Mouse (Mus musculus): ENCODE results near the gene Tor2a.

The Tor2a gene

GRCm38 (mm10) chr2:32728463-32728862, 28.6 kb upstream of the Tor2a start:
- DNase-seq (ENCODE audit: inconsistent age in 2 of 2, low spot score in 1 of 2): peak; percentile 74 to 82

GRCm38 (mm10) chr2:32729547-32729946, 27.5 kb upstream of the Tor2a start:
- no peak for DNase-seq (ENCODE audit: inconsistent age in 2 of 2, low spot score in 1 of 2)

- DNase-seq (ENCODE audit: inconsistent age in 2 of 2, low spot score in 1 of 2): no peak
Observed at GRCm38 (mm10) chr2:32730854-32731253, 26.2 kb upstream of the Tor2a start.

- DNase-seq (ENCODE audit: inconsistent age in 2 of 2, low spot score in 1 of 2): no peak
Observed at GRCm38 (mm10) chr2:32731911-32732310, 25.1 kb upstream of the Tor2a start.

DNA sequence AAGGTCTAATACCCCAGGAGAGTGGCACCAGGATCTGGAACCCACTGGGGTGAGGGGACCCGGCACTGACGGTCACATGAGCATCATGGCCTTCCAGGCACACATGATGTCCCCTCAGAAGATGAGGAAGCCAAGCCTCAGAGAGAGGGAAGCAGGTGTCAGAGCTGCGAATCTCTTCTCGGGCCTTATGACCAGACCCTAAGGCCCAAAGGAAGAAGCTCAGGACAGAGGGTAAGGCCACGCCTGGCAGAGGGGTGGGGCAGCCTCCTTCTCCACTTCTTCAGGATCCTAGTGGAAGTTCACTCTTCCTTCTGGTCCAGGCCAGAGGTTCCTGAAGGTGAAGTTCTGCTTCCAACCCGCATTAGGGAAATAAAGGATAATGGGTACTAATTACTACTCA, 24.3 kb upstream of the Tor2a start:
- DNase-seq (ENCODE audit: inconsistent age in 2 of 2, low spot score in 1 of 2): no peak

DNA sequence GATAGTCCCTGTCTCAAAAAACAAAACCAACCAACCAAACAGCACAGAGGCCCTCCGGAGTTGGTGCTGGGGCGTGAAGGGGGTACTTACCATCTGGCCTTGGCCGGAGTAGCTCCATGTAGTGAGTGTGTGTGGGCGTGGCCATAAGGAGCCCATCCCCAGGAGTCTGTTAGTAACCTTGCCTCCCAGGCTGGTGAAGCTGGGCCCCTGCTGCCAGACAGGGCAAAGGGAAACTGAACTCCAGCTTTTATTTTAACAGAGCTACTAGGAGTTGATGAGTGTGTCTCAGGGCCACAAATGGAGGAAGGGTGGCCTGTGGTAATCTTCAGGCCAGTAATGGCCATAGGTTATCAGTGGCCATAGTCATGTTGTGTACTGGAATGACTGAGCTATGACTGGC, 22.6 kb upstream of the Tor2a start:
- peak in 1 of 2 experiments; percentile 48 for DNase-seq (ENCODE audit: inconsistent age in 2 of 2, low spot score in 1 of 2)

GRCm38 (mm10) chr2:32734933-32735332, 22.1 kb upstream of the Tor2a start:
- peak; percentile 71 to 76 for DNase-seq (ENCODE audit: inconsistent age in 2 of 2, low spot score in 1 of 2)

GRCm38 (mm10) chr2:32736306-32736829, 20.7 kb upstream of the Tor2a start:
- DNase-seq (ENCODE audit: inconsistent age in 2 of 2, low spot score in 1 of 2): no peak

DNA sequence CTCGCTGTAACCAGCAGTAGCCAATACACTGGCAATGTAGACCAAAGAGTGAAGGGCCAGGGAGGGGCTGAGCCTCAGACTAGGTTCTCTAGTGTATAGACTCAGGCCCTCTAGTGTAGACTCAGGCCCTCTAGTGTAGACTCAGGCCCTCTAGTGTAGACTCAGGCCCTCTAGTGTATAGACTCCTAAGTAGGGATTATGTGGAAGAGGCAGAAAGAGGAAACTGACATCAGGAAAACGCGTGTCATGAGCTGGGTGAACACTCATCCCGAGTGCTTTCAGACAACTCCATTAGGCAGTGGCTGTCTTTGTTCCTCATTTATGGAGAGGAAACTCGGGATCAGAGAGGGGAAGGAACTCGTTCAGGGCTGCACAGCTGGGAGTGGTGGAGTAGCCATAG, 20.0 kb upstream of the Tor2a start:
- no peak for DNase-seq (ENCODE audit: inconsistent age in 2 of 2, low spot score in 1 of 2)

- peak; percentile 53 to 67 for DNase-seq (ENCODE audit: inconsistent age in 2 of 2, low spot score in 1 of 2)
Observed at GRCm38 (mm10) chr2:32739311-32739710, 17.7 kb upstream of the Tor2a start.

GRCm38 (mm10) chr2:32740916-32741272, 16.1 kb upstream of the Tor2a start, which contains the start of gene 6330409D20Rik:
TSS of gene 6330409D20Rik (minus strand) at chr2:32741016.
- DNase-seq (ENCODE audit: inconsistent age in 2 of 2, low spot score in 1 of 2): no peak

DNA sequence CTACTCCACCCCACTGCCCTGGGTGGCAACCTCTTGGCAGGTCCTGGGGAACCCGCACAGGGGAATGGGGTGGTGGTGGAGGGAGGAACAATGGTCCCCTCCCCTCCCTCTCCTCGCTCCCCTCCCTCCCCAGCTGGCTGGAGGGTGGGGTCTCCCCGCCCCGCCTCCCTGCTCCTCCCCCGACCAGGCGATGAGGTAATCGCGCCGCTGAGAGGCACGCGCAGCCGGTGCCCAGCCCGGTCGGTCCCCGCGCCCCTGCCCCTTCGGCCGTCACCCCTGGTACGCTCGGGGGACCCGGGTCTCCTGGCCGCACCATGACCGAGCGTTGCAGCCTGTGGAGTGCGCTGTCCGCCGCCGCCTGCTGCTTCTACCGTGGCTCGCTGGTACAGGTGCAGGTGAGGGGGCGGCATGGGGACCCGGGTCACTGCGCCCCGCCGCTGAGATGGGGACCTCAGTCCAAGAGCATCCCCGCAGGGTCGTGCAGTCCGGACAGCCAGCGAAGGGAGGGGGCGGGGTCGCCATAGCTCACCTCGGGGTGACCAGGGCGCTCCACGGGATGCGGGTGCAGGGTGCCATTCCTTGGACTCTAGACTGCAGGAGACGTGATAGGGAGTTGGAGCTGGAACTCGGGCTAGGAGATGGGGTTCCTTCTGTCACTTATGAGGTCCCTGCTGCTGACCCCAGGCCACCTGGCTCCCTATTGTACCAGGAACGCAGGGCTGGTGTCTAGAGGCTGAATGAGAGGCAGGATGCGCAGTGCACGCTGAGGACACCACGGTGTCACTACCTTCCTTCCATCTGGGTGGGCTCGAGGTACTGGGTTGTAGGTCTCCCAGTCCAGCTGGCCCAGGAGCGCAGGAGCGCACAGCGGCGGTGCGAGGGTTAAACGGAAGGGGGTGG, 15.5 kb upstream of the Tor2a start:
- peak; percentile 54 to 60 for DNase-seq (ENCODE audit: inconsistent age in 2 of 2, low spot score in 1 of 2)

DNA sequence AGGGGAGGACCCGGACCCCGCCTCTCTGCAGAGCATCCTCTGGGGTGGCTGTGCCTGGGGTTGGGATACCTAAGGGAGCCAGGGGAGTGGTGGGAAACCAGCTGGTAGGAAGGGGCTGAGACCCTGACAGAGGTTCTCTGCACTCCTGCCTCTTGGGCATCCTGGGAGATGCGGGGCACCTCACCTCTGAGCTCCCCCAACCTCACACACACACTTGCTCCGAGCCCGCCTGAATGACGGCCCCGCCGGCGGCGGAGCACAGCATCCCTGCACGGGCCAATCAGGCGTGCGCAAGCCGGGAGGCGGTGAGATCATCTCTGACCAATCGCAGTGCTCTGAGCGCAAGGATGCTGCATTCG, 14.9 kb upstream of the Tor2a start:
- no peak for DNase-seq (ENCODE audit: inconsistent age in 2 of 2, low spot score in 1 of 2)

- DNase-seq (ENCODE audit: inconsistent age in 2 of 2, low spot score in 1 of 2): no peak
Observed at GRCm38 (mm10) chr2:32744272-32744982, 12.6 kb upstream of the Tor2a start.

GRCm38 (mm10) chr2:32749082-32749481, 8.0 kb upstream of the Tor2a start:
- no peak for DNase-seq (ENCODE audit: inconsistent age in 2 of 2, low spot score in 1 of 2)

GRCm38 (mm10) chr2:32750199-32750598, 6.8 kb upstream of the Tor2a start:
- DNase-seq (ENCODE audit: inconsistent age in 2 of 2, low spot score in 1 of 2): no peak

GRCm38 (mm10) chr2:32750887-32751664, 6.0 kb upstream of the Tor2a start:
- peak; percentile 87 to 94 for DNase-seq (ENCODE audit: inconsistent age in 2 of 2, low spot score in 1 of 2)

- DNase-seq (ENCODE audit: inconsistent age in 2 of 2, low spot score in 1 of 2): no peak
Observed at GRCm38 (mm10) chr2:32751665-32752033, 5.4 kb upstream of the Tor2a start.

- DNase-seq (ENCODE audit: inconsistent age in 2 of 2, low spot score in 1 of 2): no peak
Observed at GRCm38 (mm10) chr2:32752181-32752580, 4.9 kb upstream of the Tor2a start.

GRCm38 (mm10) chr2:32756674-32757055, 369 bp upstream of the Tor2a start:
- DNase-seq (ENCODE audit: inconsistent age in 2 of 2, low spot score in 1 of 2): no peak

DNA sequence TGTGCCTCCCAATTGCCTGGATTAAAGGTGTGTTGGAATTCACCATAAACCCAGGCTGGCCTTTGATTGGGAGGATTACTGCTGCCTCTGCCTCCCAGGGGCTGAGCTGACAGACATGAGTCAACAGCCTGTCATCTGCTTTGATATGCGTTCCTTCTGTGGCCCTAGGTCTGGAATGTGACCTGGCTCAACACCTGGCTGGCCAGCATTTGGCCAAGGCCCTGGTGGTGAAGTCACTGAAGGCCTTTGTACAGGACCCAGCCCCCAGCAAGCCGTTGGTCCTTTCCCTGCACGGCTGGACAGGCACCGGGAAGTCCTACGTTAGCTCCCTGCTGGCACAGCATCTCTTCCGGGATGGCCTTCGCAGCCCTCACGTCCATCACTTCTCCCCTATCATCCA, 1.5 kb downstream of the Tor2a start:
- DNase-seq (ENCODE audit: inconsistent age in 2 of 2, low spot score in 1 of 2): peak in 1 of 2 experiments; percentile 60

Measured in adrenal gland, adult (tissue).